Mouse (Mus musculus) small intestine, adult 2 months (tissue): Measurements from ENCODE around the gene Ppm1g.

Experiments
- CTCF ChIP-seq: fragments of 200-500 bp; IDR thresholded peaks from 2 replicates; pipeline ENCODE4 v1.5.1; 2012; ENCODE audit warnings: low read depth, mild to moderate bottlenecking, control low read depth, inconsistent platforms, low read length, moderate library complexity, mixed read lengths; ENCODE audit not compliant: insufficient replicate concordance, insufficient read length; ENCODE audit errors: extremely low read depth
- POLR2A ChIP-seq: fragments of 200-500 bp; IDR thresholded peaks from 2 replicates; pipeline ENCODE4 v1.6.1; 2012; ENCODE audit warnings: low read depth, mild to moderate bottlenecking, control low read depth, inconsistent platforms, low read length, moderate library complexity

DNA sequence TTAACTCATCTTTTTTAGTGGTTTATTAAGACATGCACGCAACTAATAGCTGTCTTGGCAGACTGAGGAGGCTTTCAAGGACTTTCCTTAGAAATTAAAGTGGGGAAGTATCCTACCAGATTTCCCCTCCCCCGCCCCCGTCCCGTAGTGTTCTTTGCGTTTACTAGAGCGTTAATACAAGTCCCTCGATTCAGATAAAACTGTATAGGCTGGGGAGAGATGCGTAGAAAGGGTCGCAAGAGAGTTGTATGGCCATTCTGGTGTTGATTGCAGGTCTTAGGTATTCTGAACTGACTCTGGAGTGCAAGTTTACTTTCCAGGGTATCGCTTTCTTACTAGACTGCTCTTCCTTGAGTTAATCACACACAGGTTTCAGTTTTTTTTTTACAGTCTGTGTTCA is 21.7 kb upstream of the Ppm1g start:
- no peak for TF ChIP-seq POLR2A
- TF ChIP-seq CTCF = no peak
